Mouse (Mus musculus): ENCODE measurements around the gene Trappc10. TPM values are rescaled to one million over a fixed set of nuclear protein-coding genes. Genes with fewer than 3 reads are reported as not detected.

The Trappc10 gene
- 16.3 and 22.2 TPM in 2 replicates for polyA plus RNA-seq (2014; fragmentation: Nextera tagmentation; extraction: Ambion mirVana)

DNA sequence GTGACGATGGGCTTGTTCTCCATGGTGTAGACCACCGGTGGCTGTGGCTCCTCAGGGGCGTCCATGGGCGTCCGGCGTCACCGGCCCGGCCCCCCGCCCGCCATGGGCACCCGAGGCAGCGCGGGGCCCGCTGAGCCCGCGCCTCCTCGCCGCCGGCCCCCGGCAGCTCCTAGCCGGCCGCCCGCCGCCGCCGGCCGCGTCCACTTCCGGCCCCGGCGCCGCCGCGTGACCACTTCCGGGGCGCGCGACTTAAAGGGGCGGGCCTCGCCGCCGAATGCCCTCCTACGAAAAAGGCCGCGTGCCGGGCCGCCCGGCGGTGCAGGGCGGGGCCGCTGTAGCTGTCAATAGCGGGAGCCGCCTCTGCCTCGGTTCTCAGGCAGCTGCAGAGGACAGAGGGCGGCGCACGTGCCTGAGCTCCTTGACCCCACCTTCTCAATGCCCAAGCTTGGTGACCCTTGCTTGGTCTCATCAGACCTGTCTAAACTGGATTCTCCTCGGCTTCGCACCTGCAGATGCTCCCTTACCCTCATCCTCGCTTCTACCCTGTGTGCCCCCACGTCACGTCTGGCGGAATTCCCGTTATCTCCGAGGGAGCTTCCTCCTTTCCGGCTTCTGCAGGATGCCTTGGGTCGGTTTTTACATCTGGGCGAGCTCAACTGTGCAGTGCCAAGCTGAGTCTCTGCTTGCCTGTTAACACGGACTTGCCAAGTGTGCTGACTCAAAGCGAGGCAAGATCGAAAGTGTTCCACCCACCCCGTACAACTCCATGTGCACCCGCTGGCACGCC lies at the start of gene Trappc10:
TSS of gene Trappc10 (minus strand) at position 204 of the 787 bp plus-strand sequence.
- H3K27ac ChIP-seq (ENCODE audit: low read depth, low read length): no peak within 1 kb of the TSS
- H3K4me2 ChIP-seq (replicated peaks; ENCODE audit: low read depth, low read length): peak within 1 kb of the TSS; percentile 96
- H3K36me3 ChIP-seq (ENCODE audit: control insufficient read depth, insufficient read depth, low read length): no peaks in the 10 kb centered on the region
- no peaks in the 10 kb centered on the region for H3K9me3 ChIP-seq (ENCODE audit: control insufficient read depth, low read length)
- peak within 1 kb of the TSS; percentile 90 for H3K9ac ChIP-seq (ENCODE audit: low read depth, low read length)
- WGBS: under 1% methylated on average over 61 of the region's 74 CpGs
- peak within 1 kb of the TSS; percentile 92 for H3K4me3 ChIP-seq (ENCODE audit: low read length)
- peaks cover 12% of the 10 kb centered on the region; the same call in 1 of the 2 replicates for H3K4me1 ChIP-seq (ENCODE audit: control insufficient read depth, insufficient read depth, low read length)
- ATAC-seq (ENCODE audit: low FRiP score, low TSS enrichment): peak; percentile 94
- H3K27me3 ChIP-seq (ENCODE audit: control insufficient read depth, insufficient read depth, low read length): no peaks in the 10 kb centered on the region

DNA sequence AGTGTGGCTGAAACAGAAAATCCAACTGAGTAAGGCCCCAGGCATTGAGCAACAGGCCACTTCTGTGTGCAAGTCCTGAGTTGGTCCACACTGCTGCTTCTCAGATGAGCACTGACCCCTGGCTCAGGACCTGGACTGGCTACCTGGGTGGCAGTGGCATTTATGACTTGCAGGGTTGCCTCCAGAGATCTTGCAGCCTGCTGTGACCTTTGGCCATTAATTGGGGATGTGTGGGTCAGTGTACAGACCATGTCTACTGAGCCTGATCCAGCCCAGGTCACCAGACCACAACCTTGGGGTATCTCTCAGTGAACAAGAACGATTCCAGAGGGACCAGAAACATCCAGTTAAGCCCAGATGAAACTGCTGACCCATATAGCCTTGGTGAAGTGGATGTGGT lies 49.1 kb upstream of the Trappc10 start:
- WGBS: 59% methylated on average over 1 of the region's 1 CpGs
- H3K4me2 ChIP-seq (replicated peaks; ENCODE audit: low read depth, low read length): no peak overlapping the region
- no peak overlapping the region for H3K9ac ChIP-seq (ENCODE audit: low read depth, low read length)
- H3K27me3 ChIP-seq (ENCODE audit: control insufficient read depth, insufficient read depth, low read length): no peaks in the 10 kb centered on the region
- H3K4me3 ChIP-seq (ENCODE audit: low read length): no peak overlapping the region
- no peak for ATAC-seq (ENCODE audit: low FRiP score, low TSS enrichment)
- no peaks in the 10 kb centered on the region for H3K9me3 ChIP-seq (ENCODE audit: control insufficient read depth, low read length)
- H3K4me1 ChIP-seq (ENCODE audit: control insufficient read depth, insufficient read depth, low read length): peaks cover 18% of the 10 kb centered on the region
- no peaks in the 10 kb centered on the region for H3K36me3 ChIP-seq (ENCODE audit: control insufficient read depth, insufficient read depth, low read length)
- H3K27ac ChIP-seq (ENCODE audit: low read depth, low read length): no peak overlapping the region

DNA sequence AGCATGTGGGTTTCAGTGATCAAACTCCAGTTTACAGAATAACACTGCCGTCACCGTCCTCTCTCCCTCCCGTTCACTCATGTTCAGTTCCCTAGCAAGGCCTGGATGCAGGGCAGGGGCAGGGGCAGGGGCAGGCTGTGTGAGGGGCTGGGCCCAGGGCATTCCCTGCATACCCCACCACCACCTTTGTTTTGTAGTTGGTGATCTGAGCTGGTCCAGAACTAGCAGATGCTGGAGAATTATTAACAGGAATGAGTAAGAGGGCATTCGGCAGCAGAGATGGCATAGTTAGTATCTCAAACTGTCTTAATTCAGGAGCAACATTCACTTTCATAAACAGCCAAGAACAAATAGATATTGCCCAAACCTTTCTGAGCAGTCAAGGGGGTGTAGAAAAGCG lies 47.9 kb upstream of the Trappc10 start:
- no peak overlapping the region for H3K4me3 ChIP-seq (ENCODE audit: low read length)
- peaks cover 8% of the 10 kb centered on the region for H3K4me1 ChIP-seq (ENCODE audit: control insufficient read depth, insufficient read depth, low read length)
- no peak overlapping the region for H3K27ac ChIP-seq (ENCODE audit: low read depth, low read length)
- no peak overlapping the region for H3K9ac ChIP-seq (ENCODE audit: low read depth, low read length)
- H3K4me2 ChIP-seq (replicated peaks; ENCODE audit: low read depth, low read length): no peak overlapping the region
- no peaks in the 10 kb centered on the region for H3K9me3 ChIP-seq (ENCODE audit: control insufficient read depth, low read length)
- 70% methylated on average over 5 of the region's 5 CpGs for WGBS
- ATAC-seq (ENCODE audit: low FRiP score, low TSS enrichment): no peak
- H3K36me3 ChIP-seq (ENCODE audit: control insufficient read depth, insufficient read depth, low read length): peaks cover 6% of the 10 kb centered on the region; the same call in 1 of the 2 replicates
- no peaks in the 10 kb centered on the region for H3K27me3 ChIP-seq (ENCODE audit: control insufficient read depth, insufficient read depth, low read length)

DNA sequence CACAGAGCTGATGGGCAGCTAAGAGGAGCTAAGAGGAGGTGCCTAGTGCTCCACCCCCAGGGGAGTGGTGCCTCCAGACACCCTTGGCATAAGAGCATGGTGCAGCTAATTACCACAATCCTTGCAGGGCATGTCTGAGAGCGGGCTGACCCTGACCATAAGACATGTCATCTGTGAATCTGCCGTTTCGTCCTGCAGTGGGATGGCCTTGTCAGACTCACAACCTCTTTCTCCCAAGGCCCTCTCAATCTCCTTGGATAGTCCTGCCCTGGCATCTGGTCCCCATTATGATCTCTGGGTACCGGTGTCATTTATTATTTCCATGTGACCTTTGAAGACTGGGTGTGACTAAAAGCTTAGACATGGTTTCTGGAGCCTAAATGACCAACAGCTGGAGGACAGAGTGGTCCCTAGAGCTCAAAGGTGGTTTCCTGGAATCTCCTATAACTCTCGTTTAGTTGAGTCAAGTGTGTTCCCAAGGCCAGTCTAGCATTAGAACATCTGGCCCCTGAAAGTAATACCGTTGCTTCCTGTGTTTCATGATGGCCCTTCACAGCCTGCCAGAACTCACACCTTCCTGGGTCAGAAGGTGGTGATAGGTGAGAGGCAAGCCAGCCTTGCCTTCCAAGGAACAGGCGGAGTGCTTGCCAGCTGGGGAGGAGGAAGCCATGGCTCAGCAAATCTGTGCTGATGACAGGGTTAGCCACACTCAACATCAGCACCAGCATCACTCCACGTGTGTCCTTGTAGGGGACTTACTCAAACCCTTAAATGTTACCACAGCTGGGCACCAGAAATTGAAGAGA lies 46.5 kb upstream of the Trappc10 start:
- ATAC-seq (ENCODE audit: low FRiP score, low TSS enrichment): no peak
- no peak overlapping the region for H3K27ac ChIP-seq (ENCODE audit: low read depth, low read length)
- WGBS: 67% methylated on average over 8 of the region's 8 CpGs
- peaks cover 20% of the 10 kb centered on the region for H3K36me3 ChIP-seq (ENCODE audit: control insufficient read depth, insufficient read depth, low read length)
- H3K9me3 ChIP-seq (ENCODE audit: control insufficient read depth, low read length): no peaks in the 10 kb centered on the region
- no peaks in the 10 kb centered on the region for H3K27me3 ChIP-seq (ENCODE audit: control insufficient read depth, insufficient read depth, low read length)
- no peak overlapping the region for H3K9ac ChIP-seq (ENCODE audit: low read depth, low read length)
- H3K4me1 ChIP-seq (ENCODE audit: control insufficient read depth, insufficient read depth, low read length): peaks cover 6% of the 10 kb centered on the region
- H3K4me3 ChIP-seq (ENCODE audit: low read length): no peak overlapping the region
- no peak overlapping the region for H3K4me2 ChIP-seq (replicated peaks; ENCODE audit: low read depth, low read length)

DNA sequence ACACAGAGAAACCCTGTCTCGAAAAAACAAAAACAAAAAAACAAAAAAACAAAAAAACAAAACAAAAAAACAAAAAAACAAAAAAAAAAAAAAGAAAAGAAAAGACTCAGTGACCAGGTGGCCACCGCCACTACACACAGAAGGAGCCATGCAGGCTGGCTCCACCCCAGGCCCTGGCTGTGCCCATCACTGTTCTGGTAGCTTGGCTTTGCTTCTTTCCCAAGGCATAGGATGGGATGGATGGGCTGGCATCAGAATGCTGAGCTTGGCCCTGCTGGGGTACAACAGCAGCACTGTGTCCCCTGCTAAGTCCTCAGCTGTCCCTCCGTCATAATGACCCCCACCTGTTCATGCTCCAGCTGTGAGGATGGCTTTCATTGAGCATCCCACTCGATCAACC lies 44.5 kb upstream of the Trappc10 start:
- Histone ChIP-seq H3K4me1 (ENCODE audit: control insufficient read depth, insufficient read depth, low read length) (peaks cover 6% of the 10 kb centered on the region), H3K4me2 (replicated peaks; ENCODE audit: low read depth, low read length) (no peak overlapping the region), H3K36me3 (ENCODE audit: control insufficient read depth, insufficient read depth, low read length) (peaks cover 36% of the 10 kb centered on the region), H3K9me3 (ENCODE audit: control insufficient read depth, low read length) (no peaks in the 10 kb centered on the region), H3K27ac (ENCODE audit: low read depth, low read length) (no peak overlapping the region), H3K27me3 (ENCODE audit: control insufficient read depth, insufficient read depth, low read length) (no peaks in the 10 kb centered on the region), H3K9ac (ENCODE audit: low read depth, low read length) (no peak overlapping the region), H3K4me3 (ENCODE audit: low read length) (no peak overlapping the region)
- ATAC-seq (ENCODE audit: low FRiP score, low TSS enrichment): no peak
- WGBS: 88% methylated on average over 4 of the region's 4 CpGs

DNA sequence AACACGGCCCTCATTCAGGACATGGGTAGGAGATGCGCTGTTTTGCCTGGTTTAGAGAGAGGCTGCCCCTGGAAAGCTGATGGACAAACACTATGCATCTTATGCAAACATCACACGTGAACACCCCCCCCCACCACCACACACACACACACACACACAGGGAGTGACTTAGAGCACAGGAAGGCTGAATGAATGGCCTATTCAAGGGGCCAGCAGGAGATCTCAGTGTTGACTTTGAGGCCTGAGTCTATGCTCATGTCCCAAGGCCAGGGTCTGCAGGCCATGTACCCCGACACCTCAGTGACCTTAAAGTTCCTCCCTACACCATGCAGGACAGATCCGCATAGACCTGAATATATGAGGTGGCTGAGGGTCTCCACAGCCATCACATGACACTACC lies 43.7 kb upstream of the Trappc10 start:
- Histone ChIP-seq H3K4me1 (ENCODE audit: control insufficient read depth, insufficient read depth, low read length) (peaks cover 6% of the 10 kb centered on the region), H3K9ac (ENCODE audit: low read depth, low read length) (no peak overlapping the region), H3K27me3 (ENCODE audit: control insufficient read depth, insufficient read depth, low read length) (no peaks in the 10 kb centered on the region), H3K4me3 (ENCODE audit: low read length) (no peak overlapping the region), H3K4me2 (replicated peaks; ENCODE audit: low read depth, low read length) (no peak overlapping the region), H3K9me3 (ENCODE audit: control insufficient read depth, low read length) (no peaks in the 10 kb centered on the region), H3K27ac (ENCODE audit: low read depth, low read length) (no peak overlapping the region), H3K36me3 (ENCODE audit: control insufficient read depth, insufficient read depth, low read length) (peaks cover 43% of the 10 kb centered on the region)
- ATAC-seq (ENCODE audit: low FRiP score, low TSS enrichment): peak; percentile 36; the same call in 1 of the 2 replicates
- 87% methylated on average over 5 of the region's 5 CpGs for WGBS

DNA sequence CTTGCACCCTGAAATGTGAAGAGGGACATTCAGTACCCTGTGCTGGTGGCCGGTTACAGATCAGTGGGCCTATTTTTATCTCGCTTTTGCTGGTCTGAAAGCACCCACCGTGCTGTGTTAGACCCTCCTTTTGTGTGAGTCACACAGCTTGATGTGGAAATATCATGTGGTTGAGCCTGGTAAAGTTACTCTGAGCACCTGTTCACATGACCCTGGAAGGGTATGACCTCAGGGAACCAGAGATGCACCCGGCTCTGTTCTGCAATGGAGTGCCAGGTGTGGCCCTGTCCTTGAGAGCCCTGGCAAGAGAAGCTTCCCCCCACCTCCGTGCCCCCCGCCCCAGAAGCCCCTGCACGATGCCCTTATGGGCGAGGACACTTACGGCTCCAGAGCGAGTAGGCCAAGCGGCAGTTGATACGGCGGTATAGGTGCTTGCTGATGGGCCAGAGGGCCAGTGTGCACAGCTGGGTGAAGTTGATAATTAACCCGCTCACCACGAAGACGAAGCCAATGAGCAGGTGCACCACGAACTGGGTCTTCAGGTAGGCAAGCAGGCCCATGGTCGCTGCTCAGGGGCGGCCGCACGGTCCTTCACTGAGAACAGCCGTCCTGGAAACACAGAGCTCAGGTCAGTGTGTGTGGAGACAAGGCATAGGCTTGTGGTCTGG lies 43.2 kb upstream of the Trappc10 start:
- no peak for ATAC-seq (ENCODE audit: low FRiP score, low TSS enrichment)
- Histone ChIP-seq H3K4me1 (ENCODE audit: control insufficient read depth, insufficient read depth, low read length) (peaks cover 4% of the 10 kb centered on the region), H3K36me3 (ENCODE audit: control insufficient read depth, insufficient read depth, low read length) (peaks cover 47% of the 10 kb centered on the region), H3K4me2 (replicated peaks; ENCODE audit: low read depth, low read length) (no peak overlapping the region), H3K9ac (ENCODE audit: low read depth, low read length) (no peak overlapping the region), H3K27me3 (ENCODE audit: control insufficient read depth, insufficient read depth, low read length) (no peaks in the 10 kb centered on the region), H3K4me3 (ENCODE audit: low read length) (no peak overlapping the region), H3K27ac (ENCODE audit: low read depth, low read length) (no peak overlapping the region), H3K9me3 (ENCODE audit: control insufficient read depth, low read length) (no peaks in the 10 kb centered on the region)
- WGBS: 77% methylated on average over 22 of the region's 22 CpGs

DNA sequence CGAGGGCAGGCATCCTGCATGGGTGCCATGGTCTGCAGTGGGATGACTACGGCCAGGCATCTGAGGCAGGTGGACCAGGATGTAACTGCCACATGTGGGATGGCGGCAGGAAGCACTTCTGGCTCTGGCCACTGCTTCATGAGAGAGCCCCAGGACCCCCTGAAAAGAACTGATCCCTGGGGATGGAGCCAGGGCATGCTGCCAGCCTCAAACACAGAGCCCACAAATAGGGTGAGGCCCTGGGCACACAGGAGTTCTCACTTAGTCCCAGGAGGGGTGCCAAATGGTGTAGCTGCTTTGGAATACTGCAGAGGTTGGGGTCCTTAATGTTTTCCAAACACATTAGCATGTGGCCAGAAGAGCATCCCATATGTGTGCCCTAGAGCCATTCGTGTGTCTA lies 41.5 kb upstream of the Trappc10 start:
- H3K9me3 ChIP-seq (ENCODE audit: control insufficient read depth, low read length): no peaks in the 10 kb centered on the region
- H3K27me3 ChIP-seq (ENCODE audit: control insufficient read depth, insufficient read depth, low read length): no peaks in the 10 kb centered on the region
- H3K4me1 ChIP-seq (ENCODE audit: control insufficient read depth, insufficient read depth, low read length): no peaks in the 10 kb centered on the region
- no peak overlapping the region for H3K4me2 ChIP-seq (replicated peaks; ENCODE audit: low read depth, low read length)
- H3K4me3 ChIP-seq (ENCODE audit: low read length): no peak overlapping the region
- 86% methylated on average over 4 of the region's 4 CpGs for WGBS
- peaks cover 62% of the 10 kb centered on the region for H3K36me3 ChIP-seq (ENCODE audit: control insufficient read depth, insufficient read depth, low read length)
- H3K27ac ChIP-seq (ENCODE audit: low read depth, low read length): no peak overlapping the region
- ATAC-seq (ENCODE audit: low FRiP score, low TSS enrichment): no peak
- H3K9ac ChIP-seq (ENCODE audit: low read depth, low read length): no peak overlapping the region
